Mouse (Mus musculus) limb, embryonic 11.5 days (tissue): Measurements from ENCODE around the gene Bcdin3d. TPM values are rescaled to one million over a fixed set of nuclear protein-coding genes. Genes with fewer than 3 reads are reported as not detected.

Source experiments
- ATAC-seq: fragments of 200-750 bp; cut with Nextera tagmentation; 2 replicates; pipeline ENCODE4 v1.8.0; 2017; ENCODE audit warnings: low read depth; ENCODE audit not compliant: insufficient number of reproducible peaks, low FRiP score, low TSS enrichment
- DNase-seq: peaks from one replicate; pipeline ENCODE4 v3.0.0-alpha.2; 2015; ENCODE audit warnings: low spot score
- H3K27ac ChIP-seq: fragments of 300-500 bp; sonication (generic); replicated peaks from 2 replicates; pipeline ENCODE4 v1.5.1; 2014; ENCODE audit warnings: low read depth, mild to moderate bottlenecking, low read length
- H3K27me3 ChIP-seq: fragments of 300-500 bp; sonication (generic); 2 replicates; pipeline ENCODE4 v1.6.1; 2014; ENCODE audit warnings: mild to moderate bottlenecking, low read length, mixed read lengths; ENCODE audit not compliant: control insufficient read depth, insufficient read depth
- H3K36me3 ChIP-seq: fragments of 300-500 bp; sonication (generic); 2 replicates; pipeline ENCODE4 v1.6.1; 2014; ENCODE audit warnings: mild to moderate bottlenecking, low read length, moderate library complexity, mixed read lengths; ENCODE audit not compliant: control insufficient read depth, insufficient read depth
- H3K4me1 ChIP-seq: fragments of 300-500 bp; sonication (generic); 2 replicates; pipeline ENCODE4 v1.6.1; 2014; ENCODE audit warnings: low read length, mixed read lengths; ENCODE audit not compliant: control insufficient read depth, insufficient read depth
- H3K4me2 ChIP-seq: fragments of 300-500 bp; sonication (generic); 2 replicates; pipeline ENCODE4 v1.6.1; 2014; ENCODE audit warnings: low read depth, mild to moderate bottlenecking, moderate library complexity; ENCODE audit not compliant: severe bottlenecking
- H3K4me3 ChIP-seq: fragments of 300-500 bp; sonication (generic); 2 replicates; pipeline ENCODE4 v1.5.1; 2014; ENCODE audit warnings: low read depth, low read length
- H3K9ac ChIP-seq: fragments of 300-500 bp; sonication (generic); 2 replicates; pipeline ENCODE4 v1.6.1; 2014; ENCODE audit warnings: mild to moderate bottlenecking, low read length
- H3K9me3 ChIP-seq: fragments of 300-500 bp; sonication (generic); 2 replicates; pipeline ENCODE4 v1.6.1; 2016; ENCODE audit warnings: low read length; ENCODE audit not compliant: control insufficient read depth
- WGBS: fragments of 180-500 bp; shearing (Covaris S2); extraction: QIAGEN DNeasy Blood & Tissue Kit; methylation state at CpG from one replicate; pipeline ENCODE4 v1.1.7; 2014; 5-methylcytosine and 5-hydroxymethylcytosine counted together
- polyA plus RNA-seq: library from polyadenylated mRNA; unstranded; fragments of >200 nt; fragmentation: Nextera tagmentation; extraction: Ambion mirVana; gene quantifications from 2 replicates; pipeline ENCODE4 v1.2.1, GENCODE M21; 2014

The Bcdin3d gene
- polyA plus RNA-seq, 1 experiment from 2014 or later = 17.8 TPM

DNA sequence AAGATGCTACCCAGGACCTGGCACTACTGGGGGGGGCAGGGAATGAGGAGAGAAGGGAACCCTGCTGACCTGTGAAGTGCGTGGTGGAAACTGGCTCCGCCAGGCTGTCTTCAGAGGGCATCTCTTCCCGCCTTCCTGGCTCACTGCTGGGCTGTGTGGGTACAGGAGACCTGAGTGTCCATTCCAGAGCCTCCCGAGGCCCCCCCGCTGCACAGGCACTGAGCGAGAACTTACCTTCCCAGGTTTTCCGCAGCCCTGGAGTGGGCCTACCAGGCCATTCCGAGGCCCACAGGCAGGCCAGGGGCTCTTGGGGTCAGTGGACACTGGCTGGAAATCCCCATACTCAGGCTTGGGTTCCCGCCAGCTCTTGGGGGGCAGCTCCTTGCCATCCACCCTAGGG, 50.6 kb downstream of the Bcdin3d start:
- Histone ChIP-seq H3K4me3 (no peak overlapping the region), H3K27ac (no peak overlapping the region), H3K4me1 (peaks cover 6% of the 10 kb centered on the region; the same call in 1 of the 2 replicates), H3K4me2 (no peak overlapping the region), H3K9me3 (no peaks in the 10 kb centered on the region), H3K36me3 (peaks cover 26% of the 10 kb centered on the region), H3K9ac (no peak overlapping the region; the same call in 1 of the 2 replicates), H3K27me3 (no peaks in the 10 kb centered on the region)
- ATAC-seq (no peak), DNase-seq (no peak)
- 91% methylated on average over 9 of the region's 9 CpGs for WGBS

DNA sequence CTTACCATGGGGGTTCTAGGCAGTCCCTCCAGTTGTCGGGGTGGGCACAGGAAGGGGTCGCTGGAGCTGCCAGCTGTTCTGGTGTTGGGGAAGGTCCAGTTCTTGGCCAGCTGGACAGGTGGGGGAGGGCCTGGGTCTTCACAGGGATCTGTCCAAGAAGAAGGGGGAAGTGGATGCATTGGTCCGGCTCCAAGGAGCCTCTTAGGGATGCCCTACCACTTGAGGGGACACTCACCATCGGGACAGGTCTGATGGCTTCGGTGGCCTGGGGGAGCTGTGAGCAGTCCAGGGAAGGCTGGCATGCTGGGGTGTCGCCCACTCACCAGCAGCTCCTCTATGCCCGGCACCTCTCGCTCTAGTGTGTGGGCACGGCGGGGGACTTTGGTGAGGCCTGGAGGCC, 51.4 kb downstream of the Bcdin3d start:
- Histone ChIP-seq H3K9ac (no peak overlapping the region), H3K4me3 (no peak overlapping the region), H3K36me3 (peaks cover 23% of the 10 kb centered on the region; the same call in 1 of the 2 replicates), H3K4me1 (peaks cover 6% of the 10 kb centered on the region; the same call in 1 of the 2 replicates), H3K27ac (no peak overlapping the region), H3K4me2 (no peak overlapping the region), H3K27me3 (no peaks in the 10 kb centered on the region), H3K9me3 (no peaks in the 10 kb centered on the region)
- DNase-seq (no peak), ATAC-seq (no peak)
- WGBS = 85% methylated on average over 10 of the region's 10 CpGs

DNA sequence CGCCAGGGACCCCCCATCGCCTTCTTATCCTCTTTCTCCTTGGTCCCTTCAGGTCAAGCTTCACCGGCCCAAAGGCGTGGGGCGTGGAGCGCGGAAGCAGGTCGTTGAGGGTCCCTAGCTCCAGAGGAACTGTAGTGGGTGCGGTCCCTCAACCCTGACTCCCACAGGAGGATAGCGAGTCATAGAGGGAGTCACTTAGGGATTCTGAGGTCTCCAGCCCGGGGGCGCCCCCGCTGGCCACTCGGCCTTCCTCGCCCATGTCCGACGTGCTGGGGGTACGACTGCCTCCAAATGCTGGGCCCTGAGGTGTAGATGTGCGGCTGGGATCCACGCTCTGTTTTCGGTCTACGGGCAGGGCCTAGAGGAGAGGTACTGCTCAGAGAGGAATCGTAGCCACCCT, 52.0 kb downstream of the Bcdin3d start:
- ATAC-seq (no peak), DNase-seq (no peak)
- Histone ChIP-seq H3K9me3 (no peaks in the 10 kb centered on the region), H3K36me3 (peaks cover 19% of the 10 kb centered on the region; the same call in 1 of the 2 replicates), H3K4me2 (no peak overlapping the region), H3K27ac (no peak overlapping the region), H3K4me1 (peaks cover 9% of the 10 kb centered on the region; the same call in 1 of the 2 replicates), H3K4me3 (no peak overlapping the region), H3K9ac (no peak overlapping the region), H3K27me3 (no peaks in the 10 kb centered on the region)
- 94% methylated on average over 23 of the region's 23 CpGs for WGBS

DNA sequence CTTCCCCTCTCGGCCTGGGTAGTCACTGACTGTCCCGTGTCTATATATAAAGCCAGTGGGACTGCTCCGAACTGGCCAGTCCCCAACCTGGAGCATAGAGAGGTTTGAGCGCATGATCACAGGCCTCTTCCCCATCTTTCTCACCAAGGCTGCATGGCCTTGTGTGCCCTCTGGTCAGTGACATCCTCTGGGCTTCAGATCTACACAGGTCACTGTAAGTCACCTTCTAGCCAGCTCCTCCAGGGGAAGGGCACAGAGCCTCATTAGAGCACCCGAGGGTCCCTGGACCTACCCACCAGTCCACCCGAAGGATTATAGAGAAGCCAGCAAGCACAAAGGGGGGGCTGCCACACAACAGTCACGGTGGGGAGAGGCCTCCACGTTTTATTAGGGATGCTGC, 52.9 kb downstream of the Bcdin3d start:
- WGBS = 89% methylated on average over 8 of the region's 8 CpGs
- ATAC-seq (no peak), DNase-seq (no peak)
- no peaks in the 10 kb centered on the region for H3K9me3 ChIP-seq
- H3K36me3 ChIP-seq = peaks cover 14% of the 10 kb centered on the region; the same call in 1 of the 2 replicates
- no peak overlapping the region for H3K4me2 ChIP-seq
- H3K27ac ChIP-seq = peak overlapping the region; percentile 85
- peaks cover 9% of the 10 kb centered on the region; the same call in 1 of the 2 replicates for H3K4me1 ChIP-seq
- H3K4me3 ChIP-seq = no peak overlapping the region
- no peak overlapping the region; the same call in 1 of the 2 replicates for H3K9ac ChIP-seq
- no peaks in the 10 kb centered on the region for H3K27me3 ChIP-seq

DNA sequence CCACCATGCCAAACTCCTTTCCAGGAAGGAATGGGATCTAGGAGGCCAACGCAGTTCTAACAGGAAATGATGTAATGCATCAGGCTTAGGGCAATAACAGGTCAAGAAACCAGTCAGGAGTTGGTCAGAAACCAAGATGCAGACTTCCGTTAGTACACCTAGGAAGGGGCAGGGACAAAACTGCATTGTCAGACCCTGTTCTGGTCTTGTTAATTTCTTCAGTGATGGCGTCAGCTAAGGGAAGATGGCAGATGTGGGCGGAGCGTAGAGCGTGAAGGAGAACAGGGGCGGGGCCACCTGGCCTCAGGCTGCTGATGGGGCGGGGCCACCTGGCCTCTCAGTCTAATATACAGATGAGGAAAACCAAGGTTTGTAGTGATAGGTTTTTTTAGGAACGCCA, 53.4 kb downstream of the Bcdin3d start:
- DNase-seq = peak; percentile 63
- Histone ChIP-seq H3K27me3 (no peaks in the 10 kb centered on the region), H3K9ac (peak overlapping the region; percentile 22; the same call in 1 of the 2 replicates), H3K4me3 (no peak overlapping the region), H3K9me3 (no peaks in the 10 kb centered on the region), H3K4me2 (no peak overlapping the region; the same call in 1 of the 2 replicates), H3K27ac (peak overlapping the region; percentile 85), H3K4me1 (peaks cover 9% of the 10 kb centered on the region; the same call in 1 of the 2 replicates), H3K36me3 (peaks cover 10% of the 10 kb centered on the region; the same call in 1 of the 2 replicates)
- ATAC-seq = no peak; the same call in none of the 2 replicates
- WGBS = 73% methylated on average over 9 of the region's 9 CpGs

- Histone ChIP-seq H3K4me1 (peaks cover 9% of the 10 kb centered on the region; the same call in 1 of the 2 replicates), H3K27ac (peak overlapping the region; percentile 85), H3K9ac (no peak overlapping the region), H3K4me2 (no peak overlapping the region; the same call in 1 of the 2 replicates), H3K9me3 (no peaks in the 10 kb centered on the region), H3K27me3 (no peaks in the 10 kb centered on the region), H3K4me3 (no peak overlapping the region), H3K36me3 (peaks cover 10% of the 10 kb centered on the region; the same call in 1 of the 2 replicates)
- 11% methylated on average over 12 of the region's 12 CpGs for WGBS
- peak; percentile 87 for DNase-seq
- ATAC-seq = peak; percentile 81
Measured at GRCm38 (mm10) chr15:99420521-99421014, 54.0 kb downstream of the Bcdin3d start.

DNA sequence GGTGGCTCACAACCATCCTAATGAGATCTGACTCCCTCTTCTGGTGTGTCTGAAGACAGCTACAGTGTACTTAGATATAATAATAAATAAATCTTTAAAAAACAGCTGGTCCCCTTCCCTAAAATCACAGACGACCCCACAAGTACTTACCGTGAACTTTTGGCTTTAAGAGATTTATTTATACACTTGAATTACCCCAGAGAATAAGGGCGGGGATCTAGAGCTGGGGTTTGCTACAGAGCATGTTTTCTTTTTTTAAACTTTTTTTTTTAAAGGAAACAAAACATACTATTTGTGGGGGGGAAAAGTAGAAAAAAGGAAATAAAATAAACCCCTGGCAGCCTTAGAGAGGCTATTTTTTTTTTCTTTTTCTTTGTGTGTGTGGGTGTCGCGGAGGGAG, 54.4 kb downstream of the Bcdin3d start:
- Histone ChIP-seq H3K27me3 (no peaks in the 10 kb centered on the region), H3K4me2 (no peak overlapping the region), H3K9me3 (no peaks in the 10 kb centered on the region), H3K9ac (no peak overlapping the region), H3K27ac (peak overlapping the region; percentile 85), H3K4me1 (peaks cover 9% of the 10 kb centered on the region; the same call in 1 of the 2 replicates), H3K36me3 (peaks cover 10% of the 10 kb centered on the region; the same call in 1 of the 2 replicates), H3K4me3 (no peak overlapping the region)
- ATAC-seq (no peak), DNase-seq (no peak)
- 35% methylated on average over 5 of the region's 5 CpGs for WGBS
